Mouse (Mus musculus) intestine, embryonic 16.5 days (tissue): ENCODE measurements at regions not wholly inside any gene's neighbourhood (a gene's known extent, or its start where the extent isn't known, plus 50 kb on each side); places are given as distances from the start of the nearest gene placed in this dataset.

Source experiments
- ATAC-seq: fragments of 200-750 bp; cut with Nextera tagmentation; 2 replicates; pipeline ENCODE4 v1.8.0; 2017; ENCODE audit warnings: moderate TSS enrichment, moderate library complexity
- H3K27ac ChIP-seq: fragments of 300-500 bp; sonication (generic); 2 replicates; pipeline ENCODE4 v1.5.1; 2014; ENCODE audit warnings: mild to moderate bottlenecking, low read length
- H3K27me3 ChIP-seq: fragments of 300-500 bp; sonication (generic); replicated peaks from 2 replicates; pipeline ENCODE4 v1.6.1; 2014; ENCODE audit warnings: low read length, control low read depth, mixed read lengths; ENCODE audit not compliant: control insufficient read depth, insufficient read depth
- H3K36me3 ChIP-seq: fragments of 300-500 bp; sonication (generic); 2 replicates; pipeline ENCODE4 v1.6.1; 2014; ENCODE audit warnings: low read length, control low read depth; ENCODE audit not compliant: control insufficient read depth, insufficient read depth
- H3K4me1 ChIP-seq: fragments of 300-500 bp; sonication (generic); 2 replicates; pipeline ENCODE4 v1.6.1; 2014; ENCODE audit warnings: low read length, control low read depth, mixed read lengths; ENCODE audit not compliant: control insufficient read depth, insufficient read depth
- H3K4me2 ChIP-seq: fragments of 300-500 bp; sonication (generic); 2 replicates; pipeline ENCODE4 v1.6.1; 2014; ENCODE audit warnings: low read depth, low read length, control low read depth
- H3K4me3 ChIP-seq: fragments of 300-500 bp; sonication (generic); 2 replicates; pipeline ENCODE4 v1.5.1; 2014; ENCODE audit warnings: mild to moderate bottlenecking, low read length
- H3K9ac ChIP-seq: fragments of 300-500 bp; sonication (generic); 2 replicates; pipeline ENCODE4 v1.6.1; 2014; ENCODE audit warnings: low read depth, low read length
- H3K9me3 ChIP-seq: fragments of 300-500 bp; sonication (generic); 2 replicates; pipeline ENCODE4 v1.6.1; 2016; ENCODE audit warnings: low read length, control low read depth; ENCODE audit not compliant: control insufficient read depth
- WGBS: fragments of 180-500 bp; shearing (Covaris S2); extraction: QIAGEN DNeasy Blood & Tissue Kit; methylation state at CpG from one replicate; pipeline ENCODE4 v1.1.7; 2014; 5-methylcytosine and 5-hydroxymethylcytosine counted together

GRCm38 (mm10) chr13:71104419-71105228, 263.0 kb upstream of the Adamts16 start:
- Histone ChIP-seq H3K9me3 (no peaks in the 10 kb centered on the region), H3K4me3 (peak overlapping the region; percentile 35), H3K4me2 (peak overlapping the region; percentile 53), H3K4me1 (no peaks in the 10 kb centered on the region), H3K36me3 (no peaks in the 10 kb centered on the region), H3K27ac (no peak overlapping the region; the same call in 1 of the 2 replicates), H3K9ac (peak overlapping the region; percentile 48), H3K27me3 (no peaks in the 10 kb centered on the region)
- ATAC-seq = no peak
- 23% methylated on average over 22 of the region's 22 CpGs for WGBS

- H3K9ac ChIP-seq = no peak overlapping the region
- 47% methylated on average over 6 of the region's 6 CpGs for WGBS
- ATAC-seq = no peak
- H3K27ac ChIP-seq = no peak overlapping the region
- H3K4me2 ChIP-seq = no peak overlapping the region
- no peaks in the 10 kb centered on the region for H3K4me1 ChIP-seq
- no peaks in the 10 kb centered on the region for H3K36me3 ChIP-seq
- H3K4me3 ChIP-seq = no peak overlapping the region
- H3K27me3 ChIP-seq = no peaks in the 10 kb centered on the region
- no peaks in the 10 kb centered on the region for H3K9me3 ChIP-seq
Observed at GRCm38 (mm10) chr13:71084301-71084700, 242.7 kb upstream of the Adamts16 start.

GRCm38 (mm10) chr13:71075916-71076315, 234.3 kb upstream of the Adamts16 start:
- no peaks in the 10 kb centered on the region for H3K36me3 ChIP-seq
- H3K27ac ChIP-seq = no peak overlapping the region
- no peak overlapping the region for H3K9ac ChIP-seq
- no peak overlapping the region for H3K4me3 ChIP-seq
- no peaks in the 10 kb centered on the region for H3K27me3 ChIP-seq
- 79% methylated on average over 4 of the region's 4 CpGs for WGBS
- no peak for ATAC-seq
- no peaks in the 10 kb centered on the region for H3K9me3 ChIP-seq
- H3K4me2 ChIP-seq = no peak overlapping the region
- H3K4me1 ChIP-seq = no peaks in the 10 kb centered on the region

- H3K4me2 ChIP-seq = no peak overlapping the region
- H3K9me3 ChIP-seq = no peaks in the 10 kb centered on the region
- no peaks in the 10 kb centered on the region for H3K4me1 ChIP-seq
- H3K27ac ChIP-seq = no peak overlapping the region
- ATAC-seq = no peak
- no peaks in the 10 kb centered on the region for H3K36me3 ChIP-seq
- no peaks in the 10 kb centered on the region for H3K27me3 ChIP-seq
- WGBS = 74% methylated on average over 10 of the region's 10 CpGs
- H3K4me3 ChIP-seq = no peak overlapping the region
- H3K9ac ChIP-seq = no peak overlapping the region
Observed at GRCm38 (mm10) chr13:71074012-71074411, 232.4 kb upstream of the Adamts16 start.

GRCm38 (mm10) chr13:71068757-71069201, 227.2 kb upstream of the Adamts16 start:
- no peaks in the 10 kb centered on the region for H3K36me3 ChIP-seq
- WGBS = 57% methylated on average over 11 of the region's 11 CpGs
- H3K27ac ChIP-seq = no peak overlapping the region

GRCm38 (mm10) chr13:71068011-71068410, 226.4 kb upstream of the Adamts16 start:
- no peaks in the 10 kb centered on the region for H3K27me3 ChIP-seq
- no peak overlapping the region for H3K9ac ChIP-seq
- no peaks in the 10 kb centered on the region for H3K9me3 ChIP-seq
- H3K27ac ChIP-seq = no peak overlapping the region
- H3K36me3 ChIP-seq = no peaks in the 10 kb centered on the region
- no peak overlapping the region for H3K4me2 ChIP-seq
- H3K4me3 ChIP-seq = no peak overlapping the region
- no peaks in the 10 kb centered on the region for H3K4me1 ChIP-seq
- 38% methylated on average over 4 of the region's 4 CpGs for WGBS
- no peak for ATAC-seq

More at GRCm38 (mm10) chr13:71068757-71069201, 227.2 kb upstream of the Adamts16 start:
- Histone ChIP-seq H3K9ac (no peak overlapping the region), H3K9me3 (no peaks in the 10 kb centered on the region), H3K4me1 (no peaks in the 10 kb centered on the region), H3K4me2 (no peak overlapping the region), H3K27me3 (no peaks in the 10 kb centered on the region), H3K4me3 (no peak overlapping the region)
- no peak for ATAC-seq

GRCm38 (mm10) chr13:71065568-71065967, 224.0 kb upstream of the Adamts16 start:
- Histone ChIP-seq H3K9me3 (no peaks in the 10 kb centered on the region), H3K36me3 (no peaks in the 10 kb centered on the region), H3K4me1 (no peaks in the 10 kb centered on the region), H3K27ac (no peak overlapping the region), H3K4me2 (no peak overlapping the region), H3K27me3 (no peaks in the 10 kb centered on the region), H3K4me3 (no peak overlapping the region), H3K9ac (no peak overlapping the region)
- no peak for ATAC-seq
- WGBS = 59% methylated on average over 1 of the region's 1 CpGs

GRCm38 (mm10) chr13:71064590-71065307, 223.1 kb upstream of the Adamts16 start:
- H3K9me3 ChIP-seq = no peaks in the 10 kb centered on the region
- no peaks in the 10 kb centered on the region for H3K4me1 ChIP-seq
- H3K4me2 ChIP-seq = no peak overlapping the region
- no peak overlapping the region for H3K4me3 ChIP-seq
- H3K27me3 ChIP-seq = no peaks in the 10 kb centered on the region
- no peaks in the 10 kb centered on the region for H3K36me3 ChIP-seq
- H3K27ac ChIP-seq = no peak overlapping the region
- no peak for ATAC-seq
- no peak overlapping the region for H3K9ac ChIP-seq
- 62% methylated on average over 8 of the region's 8 CpGs for WGBS

GRCm38 (mm10) chr13:71053361-71054264, 212.0 kb upstream of the Adamts16 start:
- 83% methylated on average over 21 of the region's 21 CpGs for WGBS
- no peaks in the 10 kb centered on the region for H3K9me3 ChIP-seq
- no peaks in the 10 kb centered on the region for H3K36me3 ChIP-seq
- H3K4me3 ChIP-seq = no peak overlapping the region
- no peak overlapping the region for H3K9ac ChIP-seq
- H3K4me1 ChIP-seq = no peaks in the 10 kb centered on the region
- no peak overlapping the region for H3K4me2 ChIP-seq
- no peaks in the 10 kb centered on the region for H3K27me3 ChIP-seq
- no peak for ATAC-seq
- no peak overlapping the region for H3K27ac ChIP-seq
